Mouse (Mus musculus): ENCODE measurements around the gene Rasgrf1. TPM values are rescaled to one million over a fixed set of nuclear protein-coding genes. Genes with fewer than 3 reads are reported as not detected.

The Rasgrf1 gene
- total and polyA plus RNA-seq, 3 experiments, result not detected

GRCm38 (mm10) chr9:89982256-89982655, 72.5 kb downstream of the Rasgrf1 start:
- no peak for DNase-seq (ENCODE audit: low read depth, low spot score)
- H3K27me3 ChIP-seq (ENCODE audit: control insufficient read depth in 1 of 2, insufficient read depth in 2 of 2, low read length in 2 of 2), result no peaks in the 10 kb centered on the region; a peak in 1 of 4 replicates

GRCm38 (mm10) chr9:89988053-89988452, 78.3 kb downstream of the Rasgrf1 start:
- no peak for DNase-seq (ENCODE audit: low read depth, low spot score)
- Histone ChIP-seq H3K27me3 (ENCODE audit: control insufficient read depth in 1 of 2, insufficient read depth in 2 of 2, low read length in 2 of 2) (no peaks in the 10 kb centered on the region), H3K9me3 (replicated peaks; ENCODE audit: insufficient read depth, low read length) (no peaks in the 10 kb centered on the region), H3K9ac (ENCODE audit: control insufficient read depth, low read depth, low read length, poor library complexity, severe bottlenecking) (no peak overlapping the region), H3K4me1 (ENCODE audit: control insufficient read depth in 1 of 2, insufficient read depth in 2 of 2, low read length in 2 of 2) (no peaks in the 10 kb centered on the region), H3K27ac (ENCODE audit: control insufficient read depth, low read depth, low read length) (no peak overlapping the region), H3K36me3 (ENCODE audit: control insufficient read depth in 1 of 2, insufficient read depth in 2 of 2, low read length in 2 of 2) (no peaks in the 10 kb centered on the region), H3K4me3 (ENCODE audit: control insufficient read depth in 1 of 2, insufficient read depth in 1 of 2, low read depth in 2 of 2, low read length in 2 of 2) (no peak overlapping the region), H3K79me2 (ENCODE audit: control insufficient read depth, insufficient read depth, low read length, poor library complexity) (no peaks in the 10 kb centered on the region)
- TF ChIP-seq ZC3H11A (IDR thresholded peaks at IDR 0.05; ENCODE audit: low read depth, low read length) (no peak), MAX (IDR thresholded peaks at IDR 0.05; ENCODE audit: low read length) (no peak)

More at GRCm38 (mm10) chr9:89982256-89982655, 72.5 kb downstream of the Rasgrf1 start:
- H3K4me1 ChIP-seq (ENCODE audit: control insufficient read depth in 1 of 2, insufficient read depth in 2 of 2, low read length in 2 of 2), result no peaks in the 10 kb centered on the region
- H3K4me3 ChIP-seq (ENCODE audit: control insufficient read depth in 1 of 2, insufficient read depth in 1 of 2, low read depth in 2 of 2, low read length in 2 of 2), result no peak overlapping the region
- H3K36me3 ChIP-seq (ENCODE audit: control insufficient read depth in 1 of 2, insufficient read depth in 2 of 2, low read length in 2 of 2), result no peaks in the 10 kb centered on the region
- no peak for TF ChIP-seq UBTF (IDR thresholded peaks at IDR 0.05; ENCODE audit: borderline replicate concordance, insufficient read depth, low read depth, low read length)
- TF ChIP-seq USF2 (IDR thresholded peaks at IDR 0.05; ENCODE audit: borderline replicate concordance in 1 of 2, insufficient read depth in 1 of 2, low read depth in 1 of 2, low read length in 2 of 2), result no peak
- TF ChIP-seq ETS1 (IDR thresholded peaks at IDR 0.05; ENCODE audit: low read depth, low read length), result no peak
- TF ChIP-seq RCOR1 (IDR thresholded peaks at IDR 0.05; ENCODE audit: low read depth, low read length), result no peak
- no peak for TF ChIP-seq MYB (IDR thresholded peaks at IDR 0.05; ENCODE audit: low read depth, low read length)
- TF ChIP-seq MAZ (IDR thresholded peaks at IDR 0.05; ENCODE audit: low read depth, low read length), result no peak
- no peak for TF ChIP-seq TCF12 (IDR thresholded peaks at IDR 0.05; ENCODE audit: low read depth, low read length)
- no peak for TF ChIP-seq ZMIZ1 (IDR thresholded peaks at IDR 0.05; ENCODE audit: low read depth, low read length)
- no peak for TF ChIP-seq RAD21 (IDR thresholded peaks at IDR 0.05; ENCODE audit: low read depth, low read length)
- TF ChIP-seq CHD1 (IDR thresholded peaks at IDR 0.05; ENCODE audit: low read depth, low read length), result no peak
- no peak for TF ChIP-seq POLR2AphosphoS5 (IDR thresholded peaks at IDR 0.05; ENCODE audit: borderline replicate concordance, low read depth, low read length)
- TF ChIP-seq GABPA (IDR thresholded peaks at IDR 0.05; ENCODE audit: low read depth, low read length), result no peak
- TF ChIP-seq BHLHE40 (IDR thresholded peaks at IDR 0.05; ENCODE audit: borderline replicate concordance, low read depth, low read length), result no peak
- H3K9me3 ChIP-seq (replicated peaks; ENCODE audit: insufficient read depth, low read length), result no peaks in the 10 kb centered on the region
- H3K27ac ChIP-seq (ENCODE audit: control insufficient read depth, low read depth, low read length), result no peak overlapping the region
- no peaks in the 10 kb centered on the region for H3K79me2 ChIP-seq (ENCODE audit: control insufficient read depth, insufficient read depth, low read length, poor library complexity)
- H3K9ac ChIP-seq (ENCODE audit: control insufficient read depth, low read depth, low read length, poor library complexity, severe bottlenecking), result no peak overlapping the region
